Mouse (Mus musculus) limb, embryonic 14.5 days (tissue): ENCODE measurements around the gene Umodl1. TPM values are rescaled to one million over a fixed set of nuclear protein-coding genes. Genes with fewer than 3 reads are reported as not detected.

Experiments
- ATAC-seq: fragments of 200-750 bp; cut with Nextera tagmentation; 2 replicates; pipeline ENCODE4 v1.8.0; 2017; ENCODE audit warnings: low read depth, moderate number of reproducible peaks, moderate TSS enrichment; ENCODE audit not compliant: low FRiP score
- DNase-seq: peaks from one replicate; pipeline ENCODE4 v3.0.0-alpha.2; 2015; ENCODE audit warnings: low spot score
- H3K27ac ChIP-seq: fragments of 300-500 bp; sonication (generic); replicated peaks from 2 replicates; pipeline ENCODE4 v1.5.1; 2014; ENCODE audit warnings: low read depth, mild to moderate bottlenecking, low read length, moderate library complexity, mixed read lengths
- H3K27me3 ChIP-seq: fragments of 300-500 bp; sonication (generic); 2 replicates; pipeline ENCODE4 v1.6.1; 2014; ENCODE audit warnings: low read length, mixed read lengths; ENCODE audit not compliant: control insufficient read depth, insufficient read depth
- H3K36me3 ChIP-seq: fragments of 300-500 bp; sonication (generic); 2 replicates; pipeline ENCODE4 v1.6.1; 2014; ENCODE audit warnings: mild to moderate bottlenecking, low read length, moderate library complexity, mixed read lengths; ENCODE audit not compliant: control insufficient read depth, insufficient read depth
- H3K4me1 ChIP-seq: fragments of 300-500 bp; sonication (generic); 2 replicates; pipeline ENCODE4 v1.6.1; 2014; ENCODE audit warnings: antibody characterized with exemption, low read length, mixed read lengths; ENCODE audit not compliant: control insufficient read depth, insufficient read depth
- H3K4me2 ChIP-seq: fragments of 300-500 bp; sonication (generic); replicated peaks from 2 replicates; pipeline ENCODE4 v1.6.1; 2014; ENCODE audit warnings: low read depth, mild to moderate bottlenecking, low read length, moderate library complexity; ENCODE audit not compliant: severe bottlenecking
- H3K4me3 ChIP-seq: fragments of 300-500 bp; sonication (generic); replicated peaks from 2 replicates; pipeline ENCODE4 v1.5.1; 2014; ENCODE audit warnings: low read length
- H3K9ac ChIP-seq: fragments of 300-500 bp; sonication (generic); 2 replicates; pipeline ENCODE4 v1.6.1; 2014; ENCODE audit warnings: mild to moderate bottlenecking, low read depth, low read length, moderate library complexity; ENCODE audit not compliant: severe bottlenecking
- H3K9me3 ChIP-seq: fragments of 300-500 bp; sonication (generic); 2 replicates; pipeline ENCODE4 v1.6.1; 2016; ENCODE audit warnings: low read length; ENCODE audit not compliant: control insufficient read depth
- POLR2A ChIP-seq: fragments of 200-500 bp; IDR thresholded peaks from 2 replicates; pipeline ENCODE4 v1.8.0; 2012; ENCODE audit warnings: inconsistent platforms, mild to moderate bottlenecking, moderate library complexity, borderline replicate concordance; ENCODE audit not compliant: insufficient read depth, insufficient read length; ENCODE audit errors: extremely low read depth
- WGBS: fragments of 180-500 bp; shearing (Covaris S2); extraction: QIAGEN DNeasy Blood & Tissue Kit; methylation state at CpG from one replicate; pipeline ENCODE4 v1.1.7; 2014; 5-methylcytosine and 5-hydroxymethylcytosine counted together
- polyA plus RNA-seq, 2 experiments: library from polyadenylated mRNA; depleted of rRNA in 1 of 2; stranded (reverse) in 1 of 2; unstranded in 1 of 2; fragments of >200 nt; fragmentation: Nextera tagmentation in 1 of 2; extraction: Ambion mirVana in 1 of 2; gene quantifications; 2 replicates each; pipeline versions ENCODE4 v1.2.1 to v1.2.3; 2012 to 2014

Gene Umodl1
- polyA plus RNA-seq, 2 experiments: 0.08 to 0.15 TPM

- no peak overlapping the region for H3K4me3 ChIP-seq
- H3K4me2 ChIP-seq: no peak overlapping the region
- no peak overlapping the region for H3K9ac ChIP-seq
- no peaks in the 10 kb centered on the region for H3K4me1 ChIP-seq
- H3K27me3 ChIP-seq: no peaks in the 10 kb centered on the region
- no peak for TF ChIP-seq POLR2A
- H3K36me3 ChIP-seq: no peaks in the 10 kb centered on the region
- 30% methylated on average over 9 of the region's 9 CpGs for WGBS
- no peaks in the 10 kb centered on the region for H3K9me3 ChIP-seq
- no peak; the same call in 1 of the 2 replicates for ATAC-seq
- DNase-seq: peak; percentile 63
- H3K27ac ChIP-seq: no peak overlapping the region
Observed at GRCm38 (mm10) chr17:31011551-31012394, 57.3 kb downstream of the Umodl1 start.

DNA sequence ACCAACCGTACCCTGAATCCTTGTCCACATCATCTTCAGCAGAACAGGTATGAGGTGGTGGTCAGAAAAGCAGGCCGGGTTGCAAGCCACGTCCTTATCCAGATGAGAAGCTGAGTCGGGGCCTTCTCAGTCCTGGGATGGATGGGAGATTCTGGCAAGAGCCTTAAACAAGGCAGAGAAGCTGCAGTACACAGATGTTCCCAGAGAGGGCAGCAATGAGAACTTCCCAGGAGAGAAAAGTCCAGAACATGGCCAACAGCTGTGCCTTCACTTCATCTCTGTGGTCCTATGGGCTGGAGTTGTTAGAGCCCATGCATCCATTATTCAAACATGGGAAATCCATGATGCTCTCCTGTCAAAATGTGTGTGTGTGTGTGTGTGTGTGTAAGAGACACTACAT, 63.8 kb downstream of the Umodl1 start:
- 66% methylated on average over 4 of the region's 4 CpGs for WGBS
- ATAC-seq (no peak; the same call in 1 of the 2 replicates), DNase-seq (peak; percentile 72)
- Histone ChIP-seq H3K4me1 (no peaks in the 10 kb centered on the region), H3K4me2 (no peak overlapping the region), H3K9ac (no peak overlapping the region), H3K9me3 (no peaks in the 10 kb centered on the region), H3K27ac (no peak overlapping the region), H3K36me3 (no peaks in the 10 kb centered on the region), H3K27me3 (no peaks in the 10 kb centered on the region), H3K4me3 (no peak overlapping the region)
- no peak for TF ChIP-seq POLR2A

DNA sequence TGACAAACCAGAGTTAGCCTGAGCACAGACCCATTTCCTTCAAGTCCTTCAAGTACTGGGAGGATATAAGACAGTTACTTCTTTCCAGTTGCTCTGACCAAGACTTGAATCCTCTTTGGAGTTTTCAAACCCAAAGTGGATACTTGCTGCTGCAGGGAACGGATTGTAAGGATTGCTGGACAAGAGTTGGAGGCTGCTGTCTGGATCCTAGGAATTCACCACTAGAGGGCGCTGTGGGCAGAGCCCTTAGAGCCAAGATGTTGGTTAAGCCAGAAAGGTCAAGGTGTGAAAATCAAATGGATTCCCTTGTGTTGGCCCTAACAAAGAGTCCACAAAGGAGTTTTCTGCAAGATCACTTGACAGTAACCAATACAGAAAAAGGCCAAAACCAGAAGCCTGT, 65.1 kb downstream of the Umodl1 start:
- no peaks in the 10 kb centered on the region for H3K9me3 ChIP-seq
- ATAC-seq: no peak
- H3K9ac ChIP-seq: no peak overlapping the region
- no peak overlapping the region for H3K27ac ChIP-seq
- no peak overlapping the region for H3K4me2 ChIP-seq
- TF ChIP-seq POLR2A: no peak
- no peaks in the 10 kb centered on the region for H3K27me3 ChIP-seq
- DNase-seq: peak; percentile 46
- no peaks in the 10 kb centered on the region for H3K4me1 ChIP-seq
- no peaks in the 10 kb centered on the region for H3K36me3 ChIP-seq
- WGBS: 6% methylated on average over 2 of the region's 2 CpGs
- no peak overlapping the region for H3K4me3 ChIP-seq

DNA sequence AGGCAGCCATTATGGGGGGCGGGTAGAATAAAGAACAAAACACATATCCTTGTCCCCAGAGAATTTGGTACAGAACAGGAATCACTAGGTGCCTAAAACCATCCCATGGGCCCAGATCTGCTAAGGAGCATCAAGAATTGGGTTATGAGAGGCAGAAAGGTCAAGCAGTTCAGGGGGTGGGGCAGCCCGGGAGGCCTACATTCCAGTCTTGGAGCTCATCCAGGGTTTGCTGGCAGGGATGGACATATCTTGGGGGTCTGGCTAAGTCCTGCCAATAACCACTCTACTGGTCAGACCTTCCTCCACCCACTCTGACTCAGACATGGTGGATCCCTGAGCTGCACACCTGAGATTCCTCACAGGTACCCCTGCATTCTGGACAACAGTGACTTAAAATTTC, 65.6 kb downstream of the Umodl1 start:
- no peak for TF ChIP-seq POLR2A
- Histone ChIP-seq H3K4me3 (no peak overlapping the region), H3K9ac (no peak overlapping the region), H3K9me3 (no peaks in the 10 kb centered on the region), H3K4me1 (no peaks in the 10 kb centered on the region), H3K36me3 (no peaks in the 10 kb centered on the region), H3K4me2 (no peak overlapping the region), H3K27me3 (no peaks in the 10 kb centered on the region), H3K27ac (no peak overlapping the region)
- 82% methylated on average over 2 of the region's 2 CpGs for WGBS
- ATAC-seq (no peak), DNase-seq (no peak)

DNA sequence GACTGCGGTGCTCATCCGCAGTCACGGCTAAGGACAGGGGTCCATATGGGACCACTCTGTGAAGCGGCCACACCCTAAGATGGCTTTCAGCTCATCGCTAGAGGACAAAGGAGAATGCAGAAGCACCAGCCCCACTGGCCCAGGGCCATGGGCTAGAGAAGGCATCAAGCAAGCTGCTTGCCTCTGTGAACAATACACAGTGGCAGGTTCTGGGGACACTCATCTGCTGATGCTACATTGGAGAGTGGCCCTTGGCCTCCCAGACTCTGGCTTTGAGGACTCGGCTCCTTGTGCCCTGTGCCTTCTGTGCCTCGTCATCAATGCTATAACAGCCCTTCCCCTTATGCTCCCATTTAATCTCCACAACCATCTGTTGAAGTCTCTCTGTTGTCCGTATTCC, 66.8 kb downstream of the Umodl1 start:
- no peak for ATAC-seq

More for the DNA sequence above, 66.8 kb downstream of the Umodl1 start:
- Histone ChIP-seq H3K27me3 (no peaks in the 10 kb centered on the region), H3K27ac (no peak overlapping the region), H3K4me3 (no peak overlapping the region), H3K4me2 (no peak overlapping the region), H3K36me3 (no peaks in the 10 kb centered on the region), H3K4me1 (no peaks in the 10 kb centered on the region), H3K9ac (no peak overlapping the region), H3K9me3 (no peaks in the 10 kb centered on the region)
- no peak for TF ChIP-seq POLR2A
- WGBS: 86% methylated on average over 8 of the region's 8 CpGs
- no peak for DNase-seq
